In the genomic region with DNA sequence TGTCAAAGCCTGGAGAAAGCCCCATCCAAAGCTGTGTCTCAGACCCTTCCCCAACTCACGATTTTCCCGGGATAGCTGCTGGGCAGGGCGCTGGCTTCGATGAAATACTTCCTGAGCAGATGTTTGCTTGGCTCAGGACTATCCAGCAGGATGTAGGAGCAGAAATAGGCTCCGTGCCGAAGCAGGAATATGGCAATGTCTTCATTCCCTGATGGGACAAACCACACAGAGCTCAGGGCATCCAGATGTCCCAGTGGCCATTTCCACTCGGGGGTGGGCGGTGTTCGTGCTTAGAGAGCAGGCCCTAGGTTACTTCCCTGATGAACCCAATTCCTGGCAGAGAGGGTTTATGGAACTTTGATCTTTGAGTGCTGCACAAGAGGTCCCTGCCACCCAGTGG, we compare ENCODE assay signal across 21 mouse cellular contexts. TPM values are rescaled to one million over a fixed set of nuclear protein-coding genes. Genes with fewer than 3 reads are reported as not detected.
"Had no signal": no experiment of that assay in that cellular context is flagged by ENCODE, and none has a peak within 500 bp of the region (broad histone marks: within the 10 kb centered on the region; RNA-seq: fewer than 3 reads in every experiment).

No protein-coding gene starts in this region.

- ATAC-seq: liver, postnatal 0 days; midbrain, embryonic 15.5 days had no signal

- H3K4me3 ChIP-seq: left cerebral cortex, adult 2 months; limb, embryonic 10.5 days; liver, embryonic 13.5 days; lung, embryonic 15.5 days; midbrain, embryonic 15.5 days; neural tube, embryonic 12.5 days had no signal

- H3K4me1 ChIP-seq: limb, embryonic 10.5 days; liver, embryonic 13.5 days; midbrain, embryonic 15.5 days; neural tube, embryonic 12.5 days had no signal

- H3K4me2 ChIP-seq: liver, embryonic 13.5 days; lung, embryonic 15.5 days; midbrain, embryonic 11.5 days; midbrain, embryonic 15.5 days; neural tube, embryonic 12.5 days had no signal

- H3K27ac ChIP-seq: left cerebral cortex, adult 2 months; limb, embryonic 10.5 days; liver, embryonic 13.5 days; lung, embryonic 15.5 days; macrophage; midbrain, embryonic 15.5 days; neural tube, embryonic 12.5 days; stomach, postnatal 0 days had no signal

- H3K27me3 ChIP-seq: liver, embryonic 13.5 days; lung, embryonic 15.5 days; megakaryocyte, embryonic 14.5 days; midbrain, embryonic 15.5 days; neural tube, embryonic 12.5 days had no signal

- DNase-seq: liver, embryonic 13.5 days; liver, postnatal 0 days; lung, postnatal 14 days; retina, postnatal 1 day; right cerebral cortex, postnatal 14 days; thymus, postnatal 4 days had no signal

- H3K36me3 ChIP-seq: midbrain, embryonic 15.5 days; neural tube, embryonic 12.5 days had no signal

- H3K9me3 ChIP-seq: limb, embryonic 10.5 days; lung, embryonic 15.5 days; midbrain, embryonic 15.5 days; neural tube, embryonic 12.5 days had no signal

- H3K9ac ChIP-seq: liver, embryonic 13.5 days; liver, postnatal 0 days; lung, embryonic 15.5 days; midbrain, embryonic 15.5 days; neural tube, embryonic 12.5 days had no signal

RNA-seq across cellular contexts. Expression of gene Gm10974, which starts 35.1 kb away (rescaled TPM):
- total RNA-seq: layer of hippocampus, postnatal 25 days; left cerebral cortex, adult 2 months; left cerebral cortex, postnatal 14 days; monocyte, adult 5-6 weeks; neutrophil, adult 5-6 weeks had no signal
- polyA plus RNA-seq: kidney, embryonic 16.5 days; limb, embryonic 10.5 days; limb, embryonic 14.5 days; liver, embryonic 13.5 days; liver, postnatal 0 days; lung, embryonic 15.5 days; macrophage; midbrain, embryonic 11.5 days; midbrain, embryonic 15.5 days; neural tube, embryonic 12.5 days; stomach, postnatal 0 days had no signal
